Mouse (Mus musculus) Patski (cell line): ENCODE results near the gene 2410002F23Rik. TPM values are rescaled to one million over a fixed set of nuclear protein-coding genes. Genes with fewer than 3 reads are reported as not detected.
"Not testable (repeated sequence)": the region's sequence is repeated elsewhere in the genome, so short reads cannot be mapped to it uniquely, and the experiment has no call there.

Experiments
- ATAC-seq: fragments of 100-300 bp; one replicate; pipeline ENCODE4 v1.8.0; 2021
- CTCF ChIA-PET: fragments of 350-600 bp; sonication (Branson Sonifier 250); formaldehyde crosslinking; loops from one replicate; lab custom pipeline; 2022; ENCODE audit warnings: inconsistent platforms; lab: Charles Lee
- POLR2A ChIA-PET: fragments of 350-600 bp; sonication (Branson Sonifier 250); formaldehyde crosslinking; loops from one replicate; lab custom pipeline; 2022; ENCODE audit warnings: antibody characterized with exemption, inconsistent platforms; lab: Charles Lee
- DNase-seq: peaks from one replicate; pipeline ENCODE4 v3.0.0-alpha.2; 2011; ENCODE audit warnings: low read depth, low spot score
- H3K27me3 ChIP-seq: fragments of 371-371 bp; one replicate; pipeline ENCODE4 v1.5.1; 2021
- CTCF ChIP-seq: fragments of 100-300 bp; IDR thresholded peaks from one replicate; pipeline ENCODE4 v1.5.1; 2021
- in situ Hi-C: fragments of 300-500 bp; cut with MboI; formaldehyde crosslinking; loops from 3 replicates; pipeline ENCODE4 v1.11.1; 2018; ENCODE audit warnings: low pct_unique_long_range_greater_than_20kb, mixed read lengths
- polyA plus RNA-seq: library from polyadenylated mRNA; unstranded; gene quantifications from one replicate; pipeline ENCODE4 v1.2.3, GENCODE M21; 2021

2410002F23Rik gene
- polyA plus RNA-seq, result 32.3 TPM

- DNase-seq (peak; percentile 78), ATAC-seq (peak; percentile 76)
- peaks cover 7% of the 10 kb centered on the region for H3K27me3 ChIP-seq
- TF ChIP-seq CTCF, result no peak
- in situ Hi-C loops, result loop anchor here (25.0 kb wide), 1 partner anchor 659 kb away; the partner anchor contains the start of gene Zfp719
- ChIA-PET POLR2A (interaction anchor here (0.7 to 1.2 kb wide), 3 partner anchors 12 to 251 kb away, joined by 4 to 5 read pairs (median 5); no protein-coding TSS in a partner anchor), CTCF (interaction anchor here (1.0 kb wide), 1 partner anchor 9 kb away, joined by 3 read pairs; no protein-coding TSS in a partner anchor)
Observed at GRCm38 (mm10) chr7:44246055-44246983, at the start of gene 2410002F23Rik, which contains the start of gene 1700028J19Rik. Gene 2410002F23Rik (plus strand): TSS chr7:44246722. Gene 1700028J19Rik (minus strand): TSS chr7:44246695.

- in situ Hi-C loops, result loop anchor here (10.0 kb wide), 2 partner anchors 83 to 143 kb away; partner anchors contain the start of genes Klk1b22 and Klk1b27
- TF ChIP-seq CTCF, result no peak
- no peak for DNase-seq
- no peak for ATAC-seq
- CTCF ChIA-PET, result no interaction called here
- H3K27me3 ChIP-seq, result no peaks in the 10 kb centered on the region
- POLR2A ChIA-PET, result no interaction called here
Observed at GRCm38 (mm10) chr7:44197891-44198290, 48.6 kb upstream of the 2410002F23Rik start, which contains the start of gene Klk1b3. Gene Klk1b3 (plus strand): TSS chr7:44198191.

- POLR2A ChIA-PET, H3K27me3 ChIP-seq, in situ Hi-C loops, DNase-seq, ATAC-seq, CTCF ChIA-PET: not testable (repeated sequence)
Observed at GRCm38 (mm10) chr7:44207135-44207534, 39.4 kb upstream of the 2410002F23Rik start, which contains the start of gene Klk1b4. Gene Klk1b4 (plus strand): TSS chr7:44207435.

- TF ChIP-seq CTCF, result no peak
- POLR2A ChIA-PET, result no interaction called here
- ATAC-seq (no peak), DNase-seq (no peak)
- CTCF ChIA-PET, result no interaction called here
- H3K27me3 ChIP-seq, result no peaks in the 10 kb centered on the region
- in situ Hi-C loops, result no loop called here
Observed at GRCm38 (mm10) chr7:44208307-44208706, 38.2 kb upstream of the 2410002F23Rik start.

- CTCF ChIA-PET, result no interaction called here
- no peak for DNase-seq
- peaks cover 2% of the 10 kb centered on the region for H3K27me3 ChIP-seq
- in situ Hi-C loops, result no loop called here
- POLR2A ChIA-PET, result no interaction called here
- no peak for TF ChIP-seq CTCF
- no peak for ATAC-seq
Observed at GRCm38 (mm10) chr7:44215645-44216044, 30.9 kb upstream of the 2410002F23Rik start, which contains the start of gene Klk1b5. Gene Klk1b5 (plus strand): TSS chr7:44215945.

- POLR2A ChIA-PET, ATAC-seq, in situ Hi-C loops, DNase-seq, H3K27me3 ChIP-seq, CTCF ChIA-PET: not testable (repeated sequence)
Observed at GRCm38 (mm10) chr7:44221601-44222000, 24.9 kb upstream of the 2410002F23Rik start.

GRCm38 (mm10) chr7:44222335-44222734, 24.2 kb upstream of the 2410002F23Rik start:
- POLR2A ChIA-PET, DNase-seq, H3K27me3 ChIP-seq, CTCF ChIA-PET, in situ Hi-C loops, ATAC-seq: not testable (repeated sequence)

- in situ Hi-C loops, result loop anchor here (25.0 kb wide), 1 partner anchor 638 kb away; the partner anchor contains the start of gene Zfp719
- no peak for TF ChIP-seq CTCF
- DNase-seq (no peak), ATAC-seq (no peak)
- POLR2A ChIA-PET, result no interaction called here
- CTCF ChIA-PET, result no interaction called here
- H3K27me3 ChIP-seq, result peaks cover 2% of the 10 kb centered on the region
Observed at GRCm38 (mm10) chr7:44225076-44225475, 21.4 kb upstream of the 2410002F23Rik start, which contains the start of gene Klk1. Gene Klk1 (plus strand): TSS chr7:44225360.

GRCm38 (mm10) chr7:44235909-44236308, 10.6 kb upstream of the 2410002F23Rik start, which contains the start of gene Gm36864:
Gene Gm36864 (plus strand): TSS chr7:44236177.
- ChIA-PET POLR2A (no interaction called here), CTCF (no interaction called here)
- DNase-seq (no peak), ATAC-seq (no peak)
- in situ Hi-C loops, result loop anchor here (25.0 kb wide), 1 partner anchor 649 kb away; the partner anchor contains the start of gene Zfp719
- TF ChIP-seq CTCF, result no peak
- H3K27me3 ChIP-seq, result peaks cover 7% of the 10 kb centered on the region

GRCm38 (mm10) chr7:44239913-44240312, 6.6 kb upstream of the 2410002F23Rik start:
- ChIA-PET POLR2A (no interaction called here), CTCF (no interaction called here)
- no peak for TF ChIP-seq CTCF
- ATAC-seq (no peak), DNase-seq (no peak)
- H3K27me3 ChIP-seq, result peaks cover 14% of the 10 kb centered on the region
- in situ Hi-C loops, result loop anchor here (25.0 kb wide), 1 partner anchor 653 kb away; the partner anchor contains the start of gene Zfp719
